Mouse (Mus musculus) small intestine, adult 2 months (tissue): Measurements from ENCODE around the gene Fam71f1.

ENCODE experiments used
- CTCF ChIP-seq: fragments of 200-500 bp; IDR thresholded peaks from 2 replicates; pipeline ENCODE4 v1.5.1; 2012; ENCODE audit warnings: low read depth, mild to moderate bottlenecking, control low read depth, inconsistent platforms, low read length, moderate library complexity, mixed read lengths; ENCODE audit not compliant: insufficient replicate concordance, insufficient read length; ENCODE audit errors: extremely low read depth
- POLR2A ChIP-seq: fragments of 200-500 bp; IDR thresholded peaks from 2 replicates; pipeline ENCODE4 v1.6.1; 2012; ENCODE audit warnings: low read depth, mild to moderate bottlenecking, control low read depth, inconsistent platforms, low read length, moderate library complexity

- TF ChIP-seq POLR2A (no peak), CTCF (no peak)
Observed at GRCm38 (mm10) chr6:29382442-29382841, 63.5 kb downstream of the Fam71f1 start.
